Mouse (Mus musculus) gastrocnemius, adult 8-10 months (tissue): ENCODE measurements around the gene Ncam1. TPM values are rescaled to one million over a fixed set of nuclear protein-coding genes. Genes with fewer than 3 reads are reported as not detected.

Source experiments
- DNase-seq, 2 experiments: peaks; one replicate each; pipeline ENCODE4 v3.0.0; 2022; ENCODE audit warnings: low spot score in 2 of 2
- total RNA-seq, 4 experiments: library from RNA; stranded (reverse); gene quantifications; 2 replicates each; pipeline ENCODE4 v1.2.4; 2022

The Ncam1 gene
- total RNA-seq, 4 experiments from 2014 or later = 6.7 to 12.6 (median 10.2) TPM

- no peak for DNase-seq
Measured at GRCm38 (mm10) chr9:49570731-49571694, 227.7 kb downstream of the Ncam1 start.

GRCm38 (mm10) chr9:49570033-49570660, 228.6 kb downstream of the Ncam1 start:
- DNase-seq = no peak

DNA sequence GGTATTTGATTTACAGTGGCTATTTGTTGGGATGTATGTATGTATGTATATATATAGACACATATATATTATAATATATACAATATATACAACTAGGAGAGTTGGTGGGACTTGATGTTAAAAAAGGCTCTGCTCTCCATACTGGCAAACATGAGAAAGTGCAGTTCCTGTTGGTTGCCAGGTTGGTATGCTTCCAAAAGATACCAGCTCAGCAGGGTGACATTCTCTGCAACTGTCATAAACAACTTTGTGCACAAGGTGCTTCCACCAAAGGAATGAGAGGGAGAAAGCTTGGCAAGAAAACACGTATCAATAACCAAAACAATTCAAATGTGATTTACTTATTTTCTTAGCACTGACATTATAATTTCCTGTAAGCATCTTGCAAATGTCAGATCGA, 232.9 kb downstream of the Ncam1 start:
- DNase-seq = no peak

DNA sequence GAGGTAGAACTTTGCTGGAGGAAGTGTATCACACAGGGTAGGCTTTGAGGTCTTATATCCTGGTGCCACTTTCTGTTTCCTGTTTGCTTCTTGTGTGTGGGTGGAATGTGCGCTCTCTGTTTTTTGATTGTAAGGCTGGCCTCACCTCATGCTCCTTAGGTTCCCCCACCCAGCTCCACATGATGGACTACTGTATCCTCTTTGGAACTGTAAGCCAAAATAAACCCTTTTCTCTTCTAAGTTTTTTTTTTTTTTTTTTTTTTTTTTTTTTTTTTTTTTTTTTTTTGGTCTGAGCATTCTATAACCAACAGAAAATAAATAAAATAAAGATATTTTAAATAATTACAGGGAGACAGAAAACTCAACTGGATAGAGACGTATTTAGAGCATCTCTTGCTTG, 239.8 kb downstream of the Ncam1 start:
- no peak for DNase-seq

DNA sequence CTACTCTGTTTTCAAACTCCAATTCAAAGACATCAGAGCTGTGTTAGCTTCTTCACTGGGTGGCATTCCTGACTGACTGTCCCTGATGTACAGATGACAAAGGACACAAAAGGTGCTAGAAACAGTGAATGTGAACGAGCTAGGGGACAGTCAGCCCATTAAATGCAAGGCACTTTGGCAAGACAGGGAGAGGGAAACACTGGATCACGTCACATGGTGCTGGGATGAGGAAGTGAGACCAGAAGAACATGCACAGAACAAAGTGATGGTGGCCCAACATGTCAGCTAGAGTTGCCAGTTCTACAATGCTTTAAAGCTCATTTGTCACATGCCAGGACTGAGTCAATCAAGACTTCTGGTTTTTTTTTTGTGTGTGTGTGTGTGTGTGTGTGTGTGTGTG, 247.4 kb downstream of the Ncam1 start:
- DNase-seq = no peak

GRCm38 (mm10) chr9:49542593-49542992, 256.1 kb downstream of the Ncam1 start:
- no peak for DNase-seq

DNA sequence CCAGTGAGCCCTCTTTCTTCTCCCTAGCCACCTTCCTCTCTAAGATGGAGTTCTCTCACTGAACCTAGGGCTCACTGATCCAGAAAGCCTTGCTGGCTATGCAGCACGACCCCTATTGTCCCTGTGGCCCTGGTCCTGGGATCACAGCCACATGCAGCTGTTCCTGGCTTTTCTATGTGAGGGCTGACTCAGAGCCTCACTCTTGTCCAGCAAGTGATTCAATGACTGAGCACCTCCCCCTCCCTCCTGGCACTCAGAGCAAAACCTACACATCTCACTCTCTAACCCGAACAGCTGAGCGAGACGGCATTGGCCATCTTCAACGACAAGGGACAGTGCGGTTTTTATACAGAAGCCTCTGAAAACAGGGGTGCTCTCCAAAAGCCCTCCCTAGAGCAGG, 260.9 kb downstream of the Ncam1 start:
- DNase-seq = no peak

GRCm38 (mm10) chr9:49536593-49536992, 262.1 kb downstream of the Ncam1 start:
- no peak for DNase-seq

DNA sequence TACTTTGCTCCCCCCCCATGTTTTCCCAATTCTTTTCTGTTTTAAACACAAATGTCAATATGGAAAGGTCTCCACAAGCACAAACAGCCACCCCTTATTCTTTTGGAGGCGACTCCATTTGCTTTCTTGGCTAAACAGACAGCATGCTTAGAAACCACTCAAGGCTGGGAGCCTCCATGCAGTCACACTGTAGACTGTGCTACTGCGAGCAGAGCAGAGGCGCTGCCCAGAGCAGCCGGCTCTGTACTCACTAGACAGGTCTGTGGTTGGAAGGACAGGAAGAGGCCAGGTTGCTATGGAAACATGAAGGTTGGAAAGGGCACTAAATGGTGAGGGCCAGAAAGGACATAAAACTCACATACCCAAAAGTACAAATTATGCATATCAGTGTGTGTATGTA, 263.8 kb downstream of the Ncam1 start:
- DNase-seq = no peak

DNA sequence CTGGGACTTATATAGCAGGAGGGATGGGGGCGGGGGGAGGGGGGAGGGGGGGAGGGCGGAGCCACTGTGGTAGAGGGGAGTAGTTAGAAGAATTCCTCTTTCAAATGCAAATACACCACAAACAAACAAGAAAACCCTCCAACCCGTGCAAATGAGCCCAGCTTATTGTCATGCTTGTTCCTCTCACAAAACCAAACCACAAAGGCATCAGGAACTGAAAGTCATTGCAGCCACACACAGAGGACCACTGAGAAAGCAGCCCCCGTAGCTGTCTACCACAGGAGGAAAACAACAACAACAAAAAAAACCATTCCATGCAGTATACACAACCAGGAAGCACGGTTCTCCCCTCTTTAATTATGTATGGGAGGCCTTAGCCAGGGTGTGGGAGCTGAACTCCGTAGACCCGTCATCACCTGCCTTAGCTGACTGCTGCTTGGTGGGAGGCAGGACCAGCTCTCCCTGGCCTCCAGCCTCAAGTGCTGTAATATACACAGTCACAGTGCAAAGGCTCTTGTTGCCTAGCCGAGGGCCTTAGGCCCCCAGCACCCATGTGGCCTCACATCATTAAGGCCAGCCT, 264.7 kb downstream of the Ncam1 start:
- no peak for DNase-seq

- no peak for DNase-seq
Measured at GRCm38 (mm10) chr9:49533455-49533854, 265.3 kb downstream of the Ncam1 start.

DNA sequence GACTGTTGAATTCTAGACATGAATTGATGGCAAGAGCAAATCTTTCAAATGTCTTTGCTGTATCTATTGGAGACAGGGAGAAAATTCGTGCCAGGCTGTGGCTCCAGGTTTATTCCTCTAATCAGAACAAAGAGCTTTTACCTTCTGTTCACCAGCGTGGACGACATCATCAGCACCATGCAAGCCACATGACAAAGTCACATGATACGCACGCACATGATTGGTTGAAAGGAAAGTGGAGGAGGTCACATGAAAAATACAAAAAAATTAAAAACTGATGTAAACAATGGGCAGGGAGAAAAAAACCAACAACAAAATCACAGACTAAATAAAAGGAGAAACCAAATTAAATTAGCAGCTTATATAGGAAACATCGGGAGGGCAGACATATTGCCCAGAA, 266.9 kb downstream of the Ncam1 start:
- no peak for DNase-seq

DNA sequence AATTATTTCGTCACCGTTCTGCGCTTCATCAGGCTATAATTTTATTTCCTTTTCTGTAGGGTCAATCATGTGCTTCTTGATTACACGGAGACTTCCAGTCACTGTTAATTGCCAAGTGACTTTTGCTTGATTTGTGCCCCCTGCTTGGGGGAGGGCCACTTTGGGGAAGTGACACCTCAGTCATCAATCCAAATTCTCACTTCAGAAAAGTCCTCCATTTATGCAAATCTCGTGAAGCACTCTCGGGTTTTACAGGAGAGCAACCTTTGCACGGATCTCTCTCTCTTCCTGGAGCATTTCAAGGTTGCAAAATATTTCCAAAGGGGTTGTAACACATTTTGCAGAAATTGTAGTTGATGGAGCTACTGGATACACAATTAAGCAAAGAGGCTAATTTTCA, 267.5 kb downstream of the Ncam1 start:
- DNase-seq = no peak

DNA sequence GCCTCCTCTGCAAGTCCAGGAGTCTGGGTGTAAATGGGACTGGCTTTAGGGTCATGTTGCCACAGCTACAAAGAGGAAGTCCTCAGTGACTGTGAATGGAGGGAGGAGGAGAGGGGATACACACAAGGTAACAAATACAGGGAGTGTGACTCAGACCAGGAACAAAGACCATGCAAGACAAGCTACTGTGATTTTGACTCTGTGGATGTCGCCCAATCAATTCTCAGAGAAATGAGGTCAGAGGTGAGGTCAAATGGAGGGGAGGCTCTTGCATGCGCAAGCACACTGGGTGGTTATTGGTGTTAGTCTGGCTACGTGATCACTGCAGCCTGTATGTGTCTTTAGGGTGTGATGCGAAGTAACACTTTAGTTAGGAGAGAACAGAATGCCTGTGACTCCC, 268.0 kb downstream of the Ncam1 start:
- DNase-seq = no peak

GRCm38 (mm10) chr9:49529366-49529959, 269.3 kb downstream of the Ncam1 start:
- no peak for DNase-seq

DNA sequence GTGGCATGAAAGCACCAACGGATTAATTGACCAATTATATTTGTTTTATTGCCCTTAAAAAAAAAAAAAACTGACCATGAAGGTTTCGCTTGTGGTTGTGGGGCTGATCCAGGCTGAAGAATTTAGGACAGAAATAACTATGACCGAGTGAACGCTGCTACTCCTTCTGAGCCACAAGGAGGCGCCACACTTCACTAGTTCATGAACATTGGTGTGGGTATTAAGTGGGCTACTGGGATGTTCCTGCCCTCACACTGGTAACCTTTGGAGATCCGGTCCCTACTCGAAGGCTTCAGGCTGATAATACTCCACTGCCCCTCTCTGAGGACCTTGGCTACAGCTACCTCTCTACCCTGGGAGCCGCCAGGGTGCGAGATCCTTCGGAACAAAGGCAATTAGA, 269.8 kb downstream of the Ncam1 start:
- DNase-seq = no peak

GRCm38 (mm10) chr9:49528026-49528425, 270.7 kb downstream of the Ncam1 start:
- DNase-seq = no peak

GRCm38 (mm10) chr9:49527340-49527739, 271.4 kb downstream of the Ncam1 start:
- DNase-seq = no peak

GRCm38 (mm10) chr9:49524721-49525120, 274.0 kb downstream of the Ncam1 start:
- DNase-seq = no peak

GRCm38 (mm10) chr9:49523881-49524280, 274.8 kb downstream of the Ncam1 start:
- no peak for DNase-seq

DNA sequence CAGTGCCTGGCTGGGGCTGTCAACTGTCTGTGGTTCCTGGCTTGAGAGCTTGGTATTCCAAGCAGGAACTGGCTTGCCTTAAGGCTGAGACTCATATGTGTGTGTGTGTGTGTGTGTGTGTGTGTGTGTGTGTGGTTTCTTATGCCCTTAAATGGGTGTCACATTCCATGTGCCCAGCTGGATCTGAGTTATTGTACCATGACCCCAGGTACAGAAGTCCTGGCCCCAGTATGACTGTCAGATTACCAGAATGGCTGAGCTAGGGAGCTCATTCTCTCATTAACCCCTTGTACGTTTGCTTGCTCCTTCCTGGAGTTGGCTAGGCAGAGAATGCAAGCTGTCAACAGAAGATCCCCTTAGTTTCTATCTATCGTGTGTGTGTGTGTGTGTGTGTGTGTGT, 284.4 kb downstream of the Ncam1 start:
- no peak for DNase-seq

- DNase-seq = no peak
Measured at GRCm38 (mm10) chr9:49510666-49511065, 288.1 kb downstream of the Ncam1 start.
